Mouse (Mus musculus) forebrain, embryonic 12.5 days (tissue): ENCODE results near the gene Mpst. TPM values are rescaled to one million over a fixed set of nuclear protein-coding genes. Genes with fewer than 3 reads are reported as not detected.

Experiments used
- ATAC-seq: fragments of 200-750 bp; cut with Nextera tagmentation; 2 replicates; pipeline ENCODE4 v1.8.0; 2017; ENCODE audit warnings: moderate TSS enrichment; ENCODE audit not compliant: low FRiP score
- H3K27ac ChIP-seq: fragments of 300-500 bp; sonication (generic); 2 replicates; pipeline ENCODE4 v1.5.1; 2016; ENCODE audit warnings: mild to moderate bottlenecking
- H3K27me3 ChIP-seq: fragments of 300-500 bp; sonication (generic); 2 replicates; pipeline ENCODE4 v1.6.1; 2016; ENCODE audit warnings: mild to moderate bottlenecking
- H3K36me3 ChIP-seq: fragments of 300-500 bp; sonication (generic); replicated peaks from 2 replicates; pipeline ENCODE4 v1.6.1; 2016; ENCODE audit warnings: mild to moderate bottlenecking
- H3K4me1 ChIP-seq: fragments of 300-500 bp; sonication (generic); 2 replicates; pipeline ENCODE4 v1.6.1; 2016
- H3K4me2 ChIP-seq: fragments of 300-500 bp; sonication (generic); 2 replicates; pipeline ENCODE4 v1.6.1; 2016; ENCODE audit warnings: mild to moderate bottlenecking, moderate library complexity
- H3K4me3 ChIP-seq: fragments of 300-500 bp; sonication (generic); replicated peaks from 2 replicates; pipeline ENCODE4 v1.5.1; 2016; ENCODE audit warnings: mild to moderate bottlenecking
- H3K9ac ChIP-seq: fragments of 300-500 bp; sonication (generic); 2 replicates; pipeline ENCODE4 v1.6.1; 2016; ENCODE audit warnings: mild to moderate bottlenecking
- H3K9me3 ChIP-seq: fragments of 300-500 bp; sonication (generic); 2 replicates; pipeline ENCODE4 v1.6.1; 2016
- whole genome bisulfite sequencing: fragments of 180-500 bp; shearing (Covaris S2); methylation state at CpG from one replicate; pipeline ENCODE4 v1.1.7; 2016; 5-methylcytosine and 5-hydroxymethylcytosine counted together
- polyA plus RNA-seq: library from polyadenylated mRNA; unstranded; fragments of >200 nt; fragmentation: Nextera tagmentation; extraction: Ambion mirVana; gene quantifications from 2 replicates; pipeline ENCODE4 v1.2.1, GENCODE M21; 2016

Mpst gene
- polyA plus RNA-seq, 1 experiment from 2014 or later = 2.8 TPM

DNA sequence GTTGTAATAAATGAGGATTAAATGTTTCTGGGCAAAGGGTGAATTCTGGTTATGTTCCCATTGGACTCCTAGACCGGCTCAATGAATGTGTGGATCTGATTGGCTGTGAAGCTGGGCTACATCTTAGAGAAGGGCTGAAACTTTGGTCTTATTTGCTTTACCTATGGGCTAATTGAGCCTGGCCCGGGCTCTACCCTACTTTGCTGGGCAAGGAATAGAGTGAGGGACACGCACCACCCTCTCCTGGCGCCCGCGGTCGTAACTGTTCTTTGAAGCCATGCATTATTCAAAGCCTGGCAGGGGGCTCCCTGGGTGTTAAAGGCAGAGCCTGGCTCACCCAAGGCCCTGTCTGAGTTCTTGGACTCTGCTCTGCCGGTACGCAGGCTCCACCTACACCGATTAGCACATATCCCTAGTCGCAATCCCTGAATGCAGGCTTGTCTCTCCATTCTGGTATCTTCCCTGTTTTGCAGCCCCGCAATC is 3.4 kb downstream of the Mpst start:
- no peak overlapping the region for H3K27ac ChIP-seq
- no peaks in the 10 kb centered on the region for H3K9me3 ChIP-seq
- 0 out of 2 replicates have a peak, but pooled peaks cover 7% of the 10 kb centered on the region for H3K36me3 ChIP-seq
- peaks cover 48% of the 10 kb centered on the region for H3K27me3 ChIP-seq
- peak overlapping the region; percentile 31 for H3K4me3 ChIP-seq
- WGBS = 12% methylated on average over 12 of the region's 12 CpGs
- ATAC-seq = no peak
- peak overlapping the region; percentile 38 for H3K9ac ChIP-seq
- H3K4me2 ChIP-seq = peak overlapping the region; percentile 53
- peaks cover 37% of the 10 kb centered on the region for H3K4me1 ChIP-seq

DNA sequence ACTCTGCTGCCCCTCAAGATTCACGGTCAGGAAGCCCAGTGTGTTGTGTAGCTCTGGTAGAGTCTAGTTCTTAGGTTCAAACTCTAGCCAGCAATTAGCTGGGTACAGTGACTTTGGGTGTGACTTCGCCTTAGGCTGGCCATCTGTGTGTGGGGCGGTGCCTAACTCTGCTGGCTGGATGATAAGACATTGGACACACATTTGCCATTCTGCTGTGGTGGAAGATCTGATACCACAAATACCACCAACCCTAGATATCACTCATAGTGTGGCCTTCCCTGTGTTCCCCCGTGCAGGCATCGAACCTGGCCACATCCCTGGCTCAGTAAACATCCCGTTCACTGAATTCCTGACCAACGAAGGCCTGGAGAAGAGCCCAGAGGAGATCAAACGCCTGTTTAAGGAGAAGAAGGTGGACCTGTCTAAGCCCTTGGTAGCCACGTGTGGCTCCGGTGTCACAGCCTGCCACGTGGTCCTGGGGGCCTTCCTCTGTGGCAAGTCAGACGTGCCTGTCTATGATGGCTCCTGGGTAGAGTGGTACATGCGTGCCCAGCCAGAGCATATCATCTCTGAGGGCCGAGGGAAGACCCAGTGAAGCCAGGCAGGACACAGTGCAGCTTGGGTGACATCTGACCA is 7.0 kb downstream of the Mpst start:
- Histone ChIP-seq H3K9ac (no peak overlapping the region), H3K36me3 (0 out of 2 replicates have a peak, but pooled peaks cover 7% of the 10 kb centered on the region), H3K4me1 (peaks cover 12% of the 10 kb centered on the region), H3K9me3 (no peaks in the 10 kb centered on the region), H3K4me2 (no peak overlapping the region), H3K4me3 (no peak overlapping the region), H3K27ac (no peak overlapping the region), H3K27me3 (peaks cover 44% of the 10 kb centered on the region)
- ATAC-seq = no peak
- 87% methylated on average over 14 of the region's 14 CpGs for WGBS

DNA sequence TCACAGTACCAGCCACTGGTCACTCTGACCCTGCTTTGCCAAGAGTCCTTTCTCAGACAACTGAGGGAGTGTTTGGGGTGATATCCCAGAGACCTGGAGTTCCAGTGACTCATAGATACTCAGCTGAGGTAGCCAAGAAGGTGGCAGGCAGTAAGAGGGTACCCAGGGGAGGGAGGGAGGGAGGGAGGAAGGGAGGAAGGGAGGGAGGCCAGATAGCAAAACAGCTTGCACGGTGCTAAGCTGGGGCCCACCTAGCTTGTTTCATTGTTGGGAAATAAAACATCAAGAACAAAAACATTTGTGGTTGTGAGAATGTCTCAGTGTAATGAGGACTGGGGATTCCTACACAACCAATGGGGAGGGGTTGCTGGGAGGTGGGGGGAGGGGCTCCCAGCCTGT is 7.5 kb downstream of the Mpst start:
- no peak for ATAC-seq
- no peak overlapping the region for H3K4me2 ChIP-seq
- WGBS = 50% methylated on average over 1 of the region's 1 CpGs

DNA sequence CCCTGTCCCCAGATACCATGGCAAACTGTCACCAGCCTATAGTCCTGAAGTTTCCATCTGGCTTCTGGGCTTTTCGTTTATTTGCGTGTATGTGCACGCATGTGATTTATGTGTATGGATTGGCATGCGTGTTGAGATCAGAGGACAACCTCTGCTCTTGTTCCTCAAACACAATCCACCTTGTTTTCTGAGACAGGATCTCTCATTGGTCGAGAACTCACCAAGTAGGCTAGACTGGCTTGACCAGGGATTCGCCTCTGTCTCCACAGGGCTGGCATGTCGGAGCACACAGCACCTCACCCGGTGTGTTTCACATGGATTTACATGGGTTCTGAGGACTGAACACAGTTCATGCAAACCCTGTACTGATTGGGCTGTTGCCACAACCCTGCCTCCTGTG is 7.9 kb downstream of the Mpst start:
- H3K36me3 ChIP-seq = 0 out of 2 replicates have a peak, but pooled peaks cover 7% of the 10 kb centered on the region
- H3K4me3 ChIP-seq = no peak overlapping the region
- ATAC-seq = no peak
- H3K9me3 ChIP-seq = no peaks in the 10 kb centered on the region
- no peak overlapping the region for H3K27ac ChIP-seq
- WGBS = 94% methylated on average over 8 of the region's 8 CpGs
- H3K4me1 ChIP-seq = peaks cover 12% of the 10 kb centered on the region
- H3K9ac ChIP-seq = no peak overlapping the region
- no peak overlapping the region for H3K4me2 ChIP-seq
- peaks cover 35% of the 10 kb centered on the region for H3K27me3 ChIP-seq

More for the DNA sequence above, 7.5 kb downstream of the Mpst start:
- no peaks in the 10 kb centered on the region for H3K9me3 ChIP-seq
- peaks cover 39% of the 10 kb centered on the region for H3K27me3 ChIP-seq
- no peak overlapping the region for H3K4me3 ChIP-seq
- peaks cover 12% of the 10 kb centered on the region for H3K4me1 ChIP-seq
- H3K9ac ChIP-seq = no peak overlapping the region
- 0 out of 2 replicates have a peak, but pooled peaks cover 7% of the 10 kb centered on the region for H3K36me3 ChIP-seq
- H3K27ac ChIP-seq = no peak overlapping the region

DNA sequence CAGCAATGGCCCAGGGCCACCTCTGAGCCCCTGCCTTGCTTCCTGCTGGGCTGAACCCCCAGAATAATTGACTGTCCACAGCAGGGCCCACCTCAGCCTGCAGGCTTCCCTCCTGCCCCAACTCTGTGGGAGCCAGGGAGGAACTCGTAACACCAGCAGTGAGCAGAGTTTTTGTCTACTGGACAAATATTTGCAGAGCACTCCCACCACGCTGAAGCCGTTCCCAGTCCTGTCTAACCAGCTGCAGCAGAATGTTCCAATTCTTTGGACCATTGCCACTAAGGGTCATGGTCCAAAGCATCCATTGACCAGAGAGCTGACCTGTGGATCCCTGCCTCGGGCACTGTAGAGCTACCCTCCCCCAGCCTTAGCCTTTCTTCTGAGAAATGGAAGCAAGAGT is 10.7 kb downstream of the Mpst start:
- no peaks in the 10 kb centered on the region for H3K9me3 ChIP-seq
- H3K4me3 ChIP-seq = no peak overlapping the region
- no peak overlapping the region for H3K27ac ChIP-seq
- H3K9ac ChIP-seq = no peak overlapping the region
- no peak for ATAC-seq
- no peak overlapping the region for H3K4me2 ChIP-seq
- no peaks in the 10 kb centered on the region; the same call in 1 of the 2 replicates for H3K4me1 ChIP-seq
- H3K27me3 ChIP-seq = peaks cover 10% of the 10 kb centered on the region; the same call in 1 of the 2 replicates
- no peaks in the 10 kb centered on the region for H3K36me3 ChIP-seq
- WGBS = 22% methylated on average over 4 of the region's 4 CpGs

DNA sequence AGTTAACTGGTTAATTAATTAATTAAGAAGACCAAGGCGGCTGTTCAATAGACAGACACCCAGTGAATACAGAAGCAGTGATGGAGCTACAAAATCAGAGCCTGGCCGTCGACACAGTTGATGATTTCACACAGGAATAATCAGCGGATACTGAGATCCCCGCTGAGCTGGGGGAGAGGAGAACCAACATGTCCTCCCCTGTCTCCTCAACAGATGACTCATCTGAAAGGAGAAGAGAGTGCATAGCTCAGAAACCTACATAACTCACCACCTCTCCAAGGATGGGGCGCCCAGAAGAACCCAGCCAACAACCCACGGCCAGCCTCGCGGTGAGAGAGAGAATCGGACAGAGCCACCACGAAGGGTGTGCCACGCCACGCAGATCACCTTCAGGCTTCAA is 14.2 kb downstream of the Mpst start:
- ATAC-seq = no peak
- 89% methylated on average over 13 of the region's 13 CpGs for WGBS
- no peaks in the 10 kb centered on the region for H3K9me3 ChIP-seq
- no peak overlapping the region for H3K4me3 ChIP-seq
- H3K36me3 ChIP-seq = no peaks in the 10 kb centered on the region
- H3K4me1 ChIP-seq = peaks cover 3% of the 10 kb centered on the region
- no peak overlapping the region for H3K27ac ChIP-seq
- peaks cover 25% of the 10 kb centered on the region for H3K27me3 ChIP-seq
- no peak overlapping the region for H3K4me2 ChIP-seq
- H3K9ac ChIP-seq = no peak overlapping the region

DNA sequence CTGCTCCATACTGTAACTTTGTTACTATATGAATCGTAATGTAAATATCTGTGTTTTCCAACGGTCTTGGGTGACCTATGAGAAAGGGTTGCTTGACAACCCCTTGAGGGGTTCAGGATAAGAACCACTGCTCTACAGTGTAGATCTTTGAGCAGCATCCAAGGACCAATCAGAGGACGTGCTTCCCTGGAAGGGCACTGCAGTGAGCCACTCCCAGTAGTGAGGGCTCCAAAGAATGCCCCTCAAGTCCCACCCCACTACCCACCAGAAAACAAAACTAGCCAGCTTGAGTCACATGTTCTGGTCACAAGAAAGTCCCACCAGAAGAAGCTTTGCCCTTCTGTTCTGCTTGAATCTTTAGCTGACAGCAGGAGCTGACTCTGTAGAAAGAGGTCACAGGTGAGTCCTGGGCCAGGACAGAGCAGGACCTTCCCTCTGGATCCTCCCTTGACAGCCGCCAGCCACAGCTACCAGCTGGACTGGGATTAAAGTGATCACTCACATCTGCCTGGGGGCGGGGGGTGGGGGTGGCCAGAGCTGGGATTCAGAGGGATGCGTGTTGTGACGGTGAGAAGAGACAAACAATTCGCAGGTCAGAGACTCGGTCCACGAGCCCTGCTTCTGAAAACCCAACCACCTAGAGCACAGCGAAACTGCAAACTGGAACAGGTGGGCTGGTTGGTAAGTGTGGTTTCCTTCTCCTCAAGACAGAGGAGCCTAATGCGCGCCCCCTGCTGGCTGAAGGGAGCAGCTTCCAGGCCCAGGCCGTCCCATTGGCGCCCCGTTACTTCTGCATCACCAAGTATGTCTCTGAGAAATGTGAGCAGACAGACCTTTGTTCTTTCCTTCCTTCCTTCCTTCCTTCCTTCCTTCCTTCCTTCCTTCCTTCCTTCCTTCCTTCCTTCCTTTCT is 16.1 kb downstream of the Mpst start:
- no peak overlapping the region for H3K27ac ChIP-seq
- WGBS = 19% methylated on average over 15 of the region's 16 CpGs
- no peak overlapping the region for H3K4me3 ChIP-seq
- peaks cover 3% of the 10 kb centered on the region for H3K4me1 ChIP-seq
- peak overlapping the region; percentile 10; the same call in 1 of the 2 replicates for H3K4me2 ChIP-seq
- H3K27me3 ChIP-seq = peaks cover 28% of the 10 kb centered on the region
- no peaks in the 10 kb centered on the region for H3K9me3 ChIP-seq
- no peaks in the 10 kb centered on the region for H3K36me3 ChIP-seq
- H3K9ac ChIP-seq = no peak overlapping the region
- 0 out of 2 replicates have a peak, but pooled peaks have one; percentile 36 for ATAC-seq

DNA sequence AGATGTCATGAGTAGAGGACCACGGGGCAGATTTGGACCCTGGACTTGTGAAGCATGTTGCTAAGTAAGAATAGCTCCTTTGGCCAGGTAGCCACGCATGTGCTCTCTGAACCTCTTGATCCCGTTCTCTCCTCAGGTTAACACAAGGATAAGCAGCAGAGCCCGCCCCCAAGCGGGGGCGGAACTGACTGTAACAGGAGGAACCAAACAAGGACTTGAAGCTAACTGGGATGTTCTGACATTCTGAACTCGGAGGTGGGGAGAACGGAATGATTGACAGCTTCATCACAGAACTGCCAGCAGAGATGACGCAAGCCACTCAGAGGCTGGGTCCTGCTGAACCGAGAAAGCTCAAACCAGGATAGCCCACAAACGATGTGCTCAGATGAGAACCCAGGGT is 18.3 kb downstream of the Mpst start:
- 32% methylated on average over 11 of the region's 11 CpGs for WGBS
- H3K27ac ChIP-seq = no peak overlapping the region
- no peak overlapping the region for H3K4me3 ChIP-seq
- H3K9me3 ChIP-seq = no peaks in the 10 kb centered on the region
- peaks cover 12% of the 10 kb centered on the region for H3K4me1 ChIP-seq
- H3K36me3 ChIP-seq = no peaks in the 10 kb centered on the region
- H3K27me3 ChIP-seq = peaks cover 36% of the 10 kb centered on the region
- no peak overlapping the region for H3K9ac ChIP-seq
- no peak for ATAC-seq
- no peak overlapping the region for H3K4me2 ChIP-seq

DNA sequence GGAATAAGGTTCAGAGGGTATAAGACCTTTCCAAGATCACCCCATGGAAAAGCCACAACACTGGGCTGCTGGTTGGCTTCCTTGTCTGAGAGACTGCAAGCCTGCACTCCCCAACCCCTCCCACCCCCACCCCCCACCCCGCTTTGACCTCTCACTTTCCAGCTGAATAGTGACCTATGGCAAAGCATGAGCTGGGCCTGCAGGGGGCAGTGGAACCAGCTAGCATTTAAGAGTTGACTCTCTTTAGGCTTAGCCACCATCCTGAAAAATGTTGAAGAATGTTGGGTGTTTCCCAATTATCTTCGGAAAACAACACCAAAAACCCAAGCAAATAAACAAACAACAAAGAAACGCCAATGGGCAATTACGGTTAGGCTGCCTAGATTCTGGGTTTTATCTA is 19.0 kb downstream of the Mpst start:
- H3K4me1 ChIP-seq = peaks cover 19% of the 10 kb centered on the region
- H3K4me2 ChIP-seq = no peak overlapping the region
- no peak overlapping the region for H3K9ac ChIP-seq
- no peak overlapping the region for H3K27ac ChIP-seq
- no peak for ATAC-seq
- peaks cover 36% of the 10 kb centered on the region for H3K27me3 ChIP-seq
- no peak overlapping the region for H3K4me3 ChIP-seq
- H3K9me3 ChIP-seq = no peaks in the 10 kb centered on the region
- H3K36me3 ChIP-seq = no peaks in the 10 kb centered on the region
- 69% methylated on average over 4 of the region's 4 CpGs for WGBS

DNA sequence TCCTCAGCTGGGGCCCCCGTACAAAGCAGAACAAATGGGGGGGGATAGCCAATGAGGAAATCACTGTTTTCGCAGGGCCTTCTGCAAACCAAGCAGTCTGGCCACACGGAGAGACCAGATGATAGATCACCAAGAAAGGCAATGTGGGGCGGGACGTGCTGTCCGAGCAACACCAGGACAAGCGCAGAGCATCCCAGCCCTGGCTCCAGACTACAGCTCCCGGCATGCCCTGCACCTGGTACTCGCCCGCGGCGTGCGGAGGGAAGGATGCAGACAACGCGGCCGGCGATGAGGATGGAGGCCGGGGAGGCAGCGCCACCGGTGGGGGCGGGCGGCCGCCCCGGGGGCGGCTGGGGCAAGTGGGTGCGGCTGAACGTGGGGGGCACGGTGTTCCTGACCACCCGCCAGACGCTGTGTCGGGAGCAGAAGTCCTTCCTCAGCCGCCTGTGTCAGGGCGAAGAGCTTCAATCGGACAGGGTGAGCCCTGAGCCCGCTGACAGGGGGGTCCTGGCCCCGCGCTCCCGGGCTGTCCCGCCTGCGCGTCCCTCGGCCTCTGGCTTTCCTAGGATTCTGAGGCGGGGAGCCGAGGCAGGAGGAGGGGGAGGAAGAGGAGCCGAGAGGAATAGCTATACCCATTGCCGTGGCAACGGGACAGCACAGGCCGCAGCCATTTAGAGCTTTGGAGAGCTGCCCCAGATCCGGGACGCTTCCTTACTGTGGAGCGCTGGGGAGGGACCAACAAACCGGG is 22.3 kb downstream of the Mpst start, which contains the start of gene Kctd17:
TSS of gene Kctd17 (plus strand) at position 174 of the 748 bp plus-strand sequence.
- Histone ChIP-seq H3K4me1 (peaks cover 23% of the 10 kb centered on the region), H3K27me3 (peaks cover 23% of the 10 kb centered on the region; the same call in 1 of the 2 replicates), H3K9me3 (no peaks in the 10 kb centered on the region), H3K4me3 (peak within 1 kb of the TSS; percentile 86), H3K27ac (peak within 1 kb of the TSS; percentile 53), H3K9ac (peak within 1 kb of the TSS; percentile 90), H3K4me2 (peak within 1 kb of the TSS; percentile 82), H3K36me3 (peaks cover 27% of the 10 kb centered on the region)
- WGBS = 2% methylated on average over 41 of the region's 52 CpGs
- ATAC-seq = peak; percentile 89

DNA sequence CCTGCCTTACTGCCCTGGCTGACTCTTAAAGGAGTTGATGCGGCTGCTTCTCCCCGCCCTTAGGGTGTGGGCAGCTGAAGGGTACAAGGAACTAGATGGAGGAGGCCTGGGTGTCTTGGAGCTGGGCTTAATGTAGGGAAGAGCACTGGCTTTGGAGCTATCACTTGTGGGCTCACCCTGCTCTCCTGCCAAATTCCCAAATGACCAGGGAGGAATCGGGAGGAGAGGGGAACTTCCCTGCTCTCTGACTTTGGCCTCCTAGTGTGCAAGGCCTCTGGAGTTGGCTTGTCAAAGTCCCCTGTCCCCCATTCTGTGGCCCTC is 22.9 kb downstream of the Mpst start:
- peaks cover 18% of the 10 kb centered on the region; the same call in 1 of the 2 replicates for H3K27me3 ChIP-seq
- H3K4me1 ChIP-seq = peaks cover 24% of the 10 kb centered on the region
- no peaks in the 10 kb centered on the region for H3K9me3 ChIP-seq
- peak overlapping the region; percentile 90 for H3K9ac ChIP-seq
- no peak for ATAC-seq
- peak overlapping the region; percentile 86 for H3K4me3 ChIP-seq
- peaks cover 32% of the 10 kb centered on the region for H3K36me3 ChIP-seq
- WGBS = 5% methylated on average over 3 of the region's 3 CpGs
- H3K27ac ChIP-seq = peak overlapping the region; percentile 53; the same call in 1 of the 2 replicates
- peak overlapping the region; percentile 82 for H3K4me2 ChIP-seq
